Mouse (Mus musculus) MEL (cell line): ENCODE data around the gene Itga2b. TPM values are rescaled to one million over a fixed set of nuclear protein-coding genes. Genes with fewer than 3 reads are reported as not detected.

Experiments used
- DNase-seq: peaks from one replicate; pipeline ENCODE4 v3.0.0; 2011; ENCODE audit warnings: low read depth, low spot score
- H3K27ac ChIP-seq: 2 replicates; pipeline ENCODE4 v1.5.1; 2012; ENCODE audit warnings: low read depth, mild to moderate bottlenecking, control low read depth, low read length, moderate library complexity; ENCODE audit not compliant: control insufficient read depth
- H3K27me3 ChIP-seq, 2 experiments: fragments of 150-350 bp in 1 of 2; sonication (generic) in 1 of 2; 2 replicates each; pipeline ENCODE4 v1.6.1; 2012; ENCODE audit warnings: low read length in 2 of 2, mild to moderate bottlenecking in 2 of 2, improper control_type of control experiment in 1 of 2, moderate library complexity in 1 of 2; ENCODE audit not compliant: insufficient read depth in 2 of 2, control insufficient read depth in 1 of 2
- H3K36me3 ChIP-seq, 2 experiments: 2 replicates each; pipeline ENCODE4 v1.6.1; 2012 to 2014; ENCODE audit warnings: low read length in 2 of 2, improper control_type of control experiment in 1 of 2, inconsistent platforms in 1 of 2, mild to moderate bottlenecking in 1 of 2; ENCODE audit not compliant: insufficient read depth in 2 of 2, control insufficient read depth in 1 of 2
- H3K4me1 ChIP-seq, 2 experiments: fragments of 150-350 bp in 1 of 2; sonication (generic) in 1 of 2; 2 replicates each; pipeline ENCODE4 v1.6.1; 2012; ENCODE audit warnings: low read length in 2 of 2, improper control_type of control experiment in 1 of 2, mild to moderate bottlenecking in 1 of 2; ENCODE audit not compliant: insufficient read depth in 2 of 2, control insufficient read depth in 1 of 2
- H3K4me3 ChIP-seq, 2 experiments: fragments of 150-350 bp in 1 of 2; sonication (generic) in 1 of 2; 2 replicates each; pipeline ENCODE4 v1.5.1; 2012; ENCODE audit warnings: low read depth in 2 of 2, low read length in 2 of 2, mild to moderate bottlenecking in 2 of 2, moderate library complexity in 2 of 2, control low read depth in 1 of 2, improper control_type of control experiment in 1 of 2; ENCODE audit not compliant: control insufficient read depth in 1 of 2, insufficient read depth in 1 of 2
- H3K79me2 ChIP-seq: 2 replicates; pipeline ENCODE4 v1.6.1; 2012; ENCODE audit warnings: mild to moderate bottlenecking, low read length, moderate library complexity; ENCODE audit not compliant: control insufficient read depth, poor library complexity, insufficient read depth
- H3K9ac ChIP-seq: 2 replicates; pipeline ENCODE4 v1.6.1; 2012; ENCODE audit warnings: low read depth, mild to moderate bottlenecking, control low read depth, low read length, moderate library complexity; ENCODE audit not compliant: control insufficient read depth, poor library complexity, severe bottlenecking
- H3K9me3 ChIP-seq: fragments of 150-350 bp; sonication (generic); replicated peaks from 2 replicates; pipeline ENCODE4 v1.6.1; 2012; ENCODE audit warnings: mild to moderate bottlenecking, low read length, improper control_type of control experiment, moderate library complexity; ENCODE audit not compliant: insufficient read depth
- BHLHE40 ChIP-seq: IDR thresholded peaks from 2 replicates; pipeline ENCODE4 v1.6.1; 2012; ENCODE audit warnings: low read depth, mild to moderate bottlenecking, inconsistent platforms, low read length, improper control_type of control experiment, borderline replicate concordance
- CHD1 ChIP-seq: IDR thresholded peaks from 2 replicates; pipeline ENCODE4 v1.6.1; 2012; ENCODE audit warnings: low read depth, mild to moderate bottlenecking, inconsistent platforms, low read length, improper control_type of control experiment
- E2F4 ChIP-seq: IDR thresholded peaks from 2 replicates; pipeline ENCODE4 v1.6.1; 2011; ENCODE audit warnings: low read depth, low read length, improper control_type of control experiment, borderline replicate concordance
- ELF1 ChIP-seq: IDR thresholded peaks from 2 replicates; pipeline ENCODE4 v1.6.1; 2014; ENCODE audit warnings: low read depth, mild to moderate bottlenecking, inconsistent platforms, low read length, improper control_type of control experiment, moderate library complexity
- EP300 ChIP-seq, 2 experiments: IDR thresholded peaks; 2 replicates each; pipeline ENCODE4 v1.6.1; 2011; ENCODE audit warnings: improper control_type of control experiment in 2 of 2, low read length in 2 of 2, low read depth in 1 of 2, mild to moderate bottlenecking in 1 of 2
- ETS1 ChIP-seq: IDR thresholded peaks from 2 replicates; pipeline ENCODE4 v1.6.1; 2012; ENCODE audit warnings: low read depth, mild to moderate bottlenecking, inconsistent platforms, low read length, improper control_type of control experiment, moderate library complexity
- GATA1 ChIP-seq: IDR thresholded peaks from 2 replicates; pipeline ENCODE4 v1.6.1; 2011; ENCODE audit warnings: low read depth, low read length, improper control_type of control experiment
- KAT2A ChIP-seq: conservative IDR thresholded peaks from 2 replicates; pipeline ENCODE4 v1.6.1; 2012; ENCODE audit warnings: low read depth, low read length, improper control_type of control experiment, inconsistent platforms
- MAX ChIP-seq: IDR thresholded peaks from 2 replicates; pipeline ENCODE4 v1.6.1; 2011; ENCODE audit warnings: low read length, improper control_type of control experiment
- MAZ ChIP-seq: IDR thresholded peaks from 2 replicates; pipeline ENCODE4 v1.6.1; 2012; ENCODE audit warnings: low read depth, mild to moderate bottlenecking, inconsistent platforms, low read length, improper control_type of control experiment
- MXI1 ChIP-seq: IDR thresholded peaks from 2 replicates; pipeline ENCODE4 v1.6.1; 2011; ENCODE audit warnings: mild to moderate bottlenecking, low read depth, low read length, improper control_type of control experiment
- POLR2A ChIP-seq, 2 experiments: IDR thresholded peaks; 2 replicates each; pipeline ENCODE4 v1.6.1; 2011 to 2012; ENCODE audit warnings: low read length in 2 of 2, mild to moderate bottlenecking in 2 of 2, control low read depth in 1 of 2, improper control_type of control experiment in 1 of 2, low read depth in 1 of 2, moderate library complexity in 1 of 2; ENCODE audit not compliant: control insufficient read depth in 1 of 2, insufficient read depth in 1 of 2, poor library complexity in 1 of 2
- POLR2AphosphoS2 ChIP-seq: IDR thresholded peaks from 2 replicates; pipeline ENCODE4 v1.6.1; 2011; ENCODE audit warnings: low read length, improper control_type of control experiment
- RCOR1 ChIP-seq: IDR thresholded peaks from 2 replicates; pipeline ENCODE4 v1.6.1; 2012; ENCODE audit warnings: low read depth, mild to moderate bottlenecking, inconsistent platforms, low read length, improper control_type of control experiment
- SIN3A ChIP-seq: IDR thresholded peaks from 2 replicates; pipeline ENCODE4 v1.6.1; 2012; ENCODE audit warnings: low read length, improper control_type of control experiment, inconsistent platforms
- TAL1 ChIP-seq: IDR thresholded peaks from 2 replicates; pipeline ENCODE4 v1.6.1; 2012; ENCODE audit warnings: mild to moderate bottlenecking, inconsistent platforms, low read length, moderate library complexity, mixed read lengths
- TBP ChIP-seq: IDR thresholded peaks from 2 replicates; pipeline ENCODE4 v1.8.0; 2011; ENCODE audit warnings: low read depth, low read length, improper control_type of control experiment
- TCF12 ChIP-seq: IDR thresholded peaks from 2 replicates; pipeline ENCODE4 v1.6.1; 2014; ENCODE audit warnings: low read depth, mild to moderate bottlenecking, inconsistent platforms, low read length, improper control_type of control experiment, moderate library complexity
- UBTF ChIP-seq: IDR thresholded peaks from 2 replicates; pipeline ENCODE4 v1.6.1; 2012; ENCODE audit warnings: low read depth, mild to moderate bottlenecking, inconsistent platforms, low read length, improper control_type of control experiment, moderate library complexity, borderline replicate concordance; ENCODE audit not compliant: insufficient read depth
- USF1 ChIP-seq: IDR thresholded peaks from 2 replicates; pipeline ENCODE4 v1.6.1; 2014; ENCODE audit warnings: low read depth, mild to moderate bottlenecking, inconsistent platforms, low read length, improper control_type of control experiment, moderate library complexity
- USF2 ChIP-seq, 2 experiments: IDR thresholded peaks; 2 replicates each; pipeline ENCODE4 v1.6.1; 2011 to 2012; ENCODE audit warnings: improper control_type of control experiment in 2 of 2, low read length in 2 of 2, borderline replicate concordance in 1 of 2, inconsistent platforms in 1 of 2, low read depth in 1 of 2, mild to moderate bottlenecking in 1 of 2; ENCODE audit not compliant: insufficient read depth in 1 of 2
- polyA plus RNA-seq, 2 experiments: library from polyadenylated mRNA; stranded (reverse) in 1 of 2; unstranded in 1 of 2; fragments of >175 nt in 1 of 2; fragments of >200 nt in 1 of 2; gene quantifications; 2 replicates each; pipeline versions ENCODE4 v1.2.1 to v1.2.4; 2012; ENCODE audit warnings: low replicate concordance in 2 of 2, low read depth in 1 of 2; ENCODE audit not compliant: insufficient read length in 2 of 2, insufficient read depth in 1 of 2, missing spikeins in 1 of 2
- total RNA-seq: library from RNA; depleted of rRNA; stranded (reverse); fragments of 300-350 nt; gene quantifications from 2 replicates; pipeline ENCODE4 v1.2.3, GENCODE M21; 2012

Gene Itga2b
- total and polyA plus RNA-seq, 3 experiments = 10.7 to 55.7 TPM; not detected in 1

GRCm38 (mm10) chr11:102478671-102479070, 8.7 kb upstream of the Itga2b start (continued):
- TF ChIP-seq BHLHE40 = no peak

GRCm38 (mm10) chr11:102475027-102475426, 5.1 kb upstream of the Itga2b start:
- no peak overlapping the region for H3K4me3 ChIP-seq

GRCm38 (mm10) chr11:102467041-102467631, 2.8 kb downstream of the Itga2b start:
- Histone ChIP-seq H3K9ac (peak overlapping the region; percentile 65), H3K4me1 (peaks cover 25 to 51% of the 10 kb centered on the region in 2 experiments), H3K79me2 (no peaks in the 10 kb centered on the region), H3K36me3 (peaks cover 0 to 41% of the 10 kb centered on the region in 2 experiments; a peak in 2 of 4 replicates), H3K27ac (peak overlapping the region; percentile 56), H3K4me3 (peak overlapping the region; percentile 54 to 74), H3K27me3 (no peaks in the 10 kb centered on the region), H3K9me3 (no peaks in the 10 kb centered on the region)
- TF ChIP-seq UBTF (no peak), ETS1 (peak; percentile 61), POLR2AphosphoS2 (0 out of 2 replicates have a peak, but pooled peaks have one; percentile 49), ELF1 (no peak), E2F4 (peak; percentile 45; the same call in 1 of the 2 replicates), MAZ (peak; percentile 95), SIN3A (peak; percentile 70), USF2 (IDR thresholded peaks at IDR 0.05; ENCODE audit: borderline replicate concordance in 1 of 2, insufficient read depth in 1 of 2, low read depth in 1 of 2, low read length in 2 of 2) (no peak), POLR2A (IDR thresholded peaks at IDR 0.05; ENCODE audit: control insufficient read depth in 1 of 2, insufficient read depth in 1 of 2, low read depth in 1 of 2, low read length in 2 of 2, poor library complexity in 1 of 2) (peak in 1 of 2 experiments; percentile 57; a peak in 1 of 4 replicates), TCF12 (no peak), MAX (peak; percentile 45; the same call in 1 of the 2 replicates), RCOR1 (0 out of 2 replicates have a peak, but pooled peaks have one; percentile 17), BHLHE40 (no peak), TBP (peak; percentile 56; the same call in 1 of the 2 replicates), MXI1 (0 out of 2 replicates have a peak, but pooled peaks have one; percentile 58), CHD1 (no peak), USF1 (0 out of 2 replicates have a peak, but pooled peaks have one; percentile 11)
- DNase-seq = peak; percentile 99

More at GRCm38 (mm10) chr11:102475027-102475426, 5.1 kb upstream of the Itga2b start:
- H3K9me3 ChIP-seq = no peaks in the 10 kb centered on the region
- DNase-seq = peak; percentile 66
- H3K79me2 ChIP-seq = no peaks in the 10 kb centered on the region
- peaks cover 0 to 12% of the 10 kb centered on the region in 2 experiments for H3K36me3 ChIP-seq
- no peaks in the 10 kb centered on the region for H3K27me3 ChIP-seq
- TF ChIP-seq GATA1 (peak; percentile 50; the same call in 1 of the 2 replicates), KAT2A (no peak), TAL1 (peak; percentile 23; the same call in 1 of the 2 replicates), TBP (0 out of 2 replicates have a peak, but pooled peaks have one; percentile 25), TCF12 (no peak), USF1 (no peak), EP300 (IDR thresholded peaks at IDR 0.05; ENCODE audit: low read depth in 1 of 2, low read length in 2 of 2) (peak in 1 of 2 experiments; percentile 31; a peak in 1 of 4 replicates), SIN3A (peak; percentile 48; the same call in 1 of the 2 replicates)
- H3K4me1 ChIP-seq = peaks cover 12 to 13% of the 10 kb centered on the region in 2 experiments
- H3K27ac ChIP-seq = peak overlapping the region; percentile 62
- H3K9ac ChIP-seq = no peak overlapping the region
